Mouse (Mus musculus): ENCODE data around the gene Olfr212. TPM values are rescaled to one million over a fixed set of nuclear protein-coding genes. Genes with fewer than 3 reads are reported as not detected.
"Not testable (repeated sequence)": the region's sequence is repeated elsewhere in the genome, so short reads cannot be mapped to it uniquely, and the experiment has no call there.

The Olfr212 gene
- total and polyA plus RNA-seq, 2 experiments, result not detected

- WGBS, result 83% methylated on average over 1 of the region's 1 CpGs
- Histone ChIP-seq H3K27ac (replicated peaks; ENCODE audit: insufficient read depth, low read depth, low read length) (no peak within 1 kb of the TSS), H3K27me3 (ENCODE audit: control insufficient read depth, insufficient read depth, low read length) (no peaks in the 10 kb centered on the region), H3K4me1 (ENCODE audit: control insufficient read depth, insufficient read depth, low read length) (no peaks in the 10 kb centered on the region), H3K9ac (ENCODE audit: low read depth, low read length) (no peak within 1 kb of the TSS), H3K4me3 (ENCODE audit: insufficient read depth, low read depth, low read length) (no peak within 1 kb of the TSS), H3K36me3 (ENCODE audit: control insufficient read depth, insufficient read depth, low read length) (no peaks in the 10 kb centered on the region), H3K79me2 (ENCODE audit: control insufficient read depth, insufficient read depth, low read length) (no peaks in the 10 kb centered on the region)
- TF ChIP-seq CTCF (IDR thresholded peaks at IDR 0.05; ENCODE audit: low read depth, low read length), result no peak
- no peak for TF ChIP-seq POLR2A (IDR thresholded peaks at IDR 0.05; ENCODE audit: extremely low read depth, insufficient read depth, low read length)
- no peak for DNase-seq (ENCODE audit: extremely low read depth, low read depth, low spot score)
These were observed 31.8 kb downstream of the Olfr212 start, which contains the start of gene Olfr213 for GRCm38 (mm10) chr6:116538156-116538555. Gene Olfr213, plus strand, starts transcription at chr6:116538456.

GRCm38 (mm10) chr6:116542500-116542899 lies 36.2 kb downstream of the Olfr212 start:
- Histone ChIP-seq H3K4me1 (ENCODE audit: control insufficient read depth, insufficient read depth, low read length) (no peaks in the 10 kb centered on the region), H3K27ac (replicated peaks; ENCODE audit: insufficient read depth, low read depth, low read length) (no peak overlapping the region), H3K9ac (ENCODE audit: low read depth, low read length) (no peak overlapping the region), H3K4me3 (ENCODE audit: insufficient read depth, low read depth, low read length) (no peak overlapping the region), H3K36me3 (ENCODE audit: control insufficient read depth, insufficient read depth, low read length) (no peaks in the 10 kb centered on the region), H3K79me2 (ENCODE audit: control insufficient read depth, insufficient read depth, low read length) (no peaks in the 10 kb centered on the region), H3K27me3 (ENCODE audit: control insufficient read depth, insufficient read depth, low read length) (no peaks in the 10 kb centered on the region)
- 70% methylated on average over 2 of the region's 2 CpGs for WGBS
- no peak for DNase-seq (ENCODE audit: extremely low read depth, low read depth, low spot score)
- TF ChIP-seq CTCF (IDR thresholded peaks at IDR 0.05; ENCODE audit: low read depth, low read length) (no peak), POLR2A (IDR thresholded peaks at IDR 0.05; ENCODE audit: extremely low read depth, insufficient read depth, low read length) (no peak)

GRCm38 (mm10) chr6:116550841-116551240 lies 44.5 kb downstream of the Olfr212 start, which contains the start of gene Gm5580:
Gene Gm5580, plus strand, starts transcription at chr6:116551141.
- not testable (repeated sequence) for H3K9ac ChIP-seq (ENCODE audit: low read depth, low read length); H3K27ac ChIP-seq (replicated peaks; ENCODE audit: insufficient read depth, low read depth, low read length); H3K4me1 ChIP-seq (ENCODE audit: control insufficient read depth, insufficient read depth, low read length); H3K4me3 ChIP-seq (ENCODE audit: insufficient read depth, low read depth, low read length); H3K36me3 ChIP-seq (ENCODE audit: control insufficient read depth, insufficient read depth, low read length); H3K79me2 ChIP-seq (ENCODE audit: control insufficient read depth, insufficient read depth, low read length); H3K27me3 ChIP-seq (ENCODE audit: control insufficient read depth, insufficient read depth, low read length); DNase-seq (ENCODE audit: extremely low read depth, low read depth, low spot score)
- WGBS, result 95% methylated on average over 11 of the region's 11 CpGs

- Histone ChIP-seq H3K4me1 (ENCODE audit: control insufficient read depth, insufficient read depth, low read length) (no peaks in the 10 kb centered on the region), H3K27ac (replicated peaks; ENCODE audit: insufficient read depth, low read depth, low read length) (no peak within 1 kb of the TSS), H3K9ac (ENCODE audit: low read depth, low read length) (no peak within 1 kb of the TSS), H3K36me3 (ENCODE audit: control insufficient read depth, insufficient read depth, low read length) (no peaks in the 10 kb centered on the region), H3K27me3 (ENCODE audit: control insufficient read depth, insufficient read depth, low read length) (peaks cover 2% of the 10 kb centered on the region; the same call in 1 of the 2 replicates), H3K4me3 (ENCODE audit: insufficient read depth, low read depth, low read length) (no peak within 1 kb of the TSS), H3K79me2 (ENCODE audit: control insufficient read depth, insufficient read depth, low read length) (no peaks in the 10 kb centered on the region)
- no peak for TF ChIP-seq POLR2A (IDR thresholded peaks at IDR 0.05; ENCODE audit: extremely low read depth, insufficient read depth, low read length)
- 84% methylated on average over 1 of the region's 1 CpGs for WGBS
- no peak for DNase-seq (ENCODE audit: extremely low read depth, low read depth, low spot score)
These were observed 47.6 kb downstream of the Olfr212 start, which contains the start of gene Olfr214 for GRCm38 (mm10) chr6:116553935-116554334. Gene Olfr214, plus strand, starts transcription at chr6:116554235.

- H3K36me3 ChIP-seq (ENCODE audit: control insufficient read depth, insufficient read depth, low read length), result no peaks in the 10 kb centered on the region
- H3K27me3 ChIP-seq (ENCODE audit: control insufficient read depth, insufficient read depth, low read length), result peaks cover 2% of the 10 kb centered on the region; the same call in 1 of the 2 replicates
- no peak overlapping the region for H3K27ac ChIP-seq (replicated peaks; ENCODE audit: insufficient read depth, low read depth, low read length)
- H3K4me3 ChIP-seq (ENCODE audit: insufficient read depth, low read depth, low read length), result no peak overlapping the region
- no peaks in the 10 kb centered on the region for H3K4me1 ChIP-seq (ENCODE audit: control insufficient read depth, insufficient read depth, low read length)
- TF ChIP-seq CTCF (IDR thresholded peaks at IDR 0.05; ENCODE audit: low read depth, low read length) (no peak), POLR2A (IDR thresholded peaks at IDR 0.05; ENCODE audit: extremely low read depth, insufficient read depth, low read length) (no peak)
- no peak for DNase-seq (ENCODE audit: extremely low read depth, low read depth, low spot score)
- no peak overlapping the region for H3K9ac ChIP-seq (ENCODE audit: low read depth, low read length)
- no peaks in the 10 kb centered on the region for H3K79me2 ChIP-seq (ENCODE audit: control insufficient read depth, insufficient read depth, low read length)
- 61% methylated on average over 3 of the region's 3 CpGs for WGBS
These were observed 48.6 kb downstream of the Olfr212 start for GRCm38 (mm10) chr6:116554952-116555351.

Other genes with a start within 250 kb of the Olfr212 start
- gene Zfand4, start 242.3 kb upstream of the Olfr212 start, total RNA-seq (2014; rRNA removed), result 25.6 and 28.0 TPM in 2 replicates
- gene Zfand4, start 242.3 kb upstream of the Olfr212 start, polyA plus RNA-seq (2012; rRNA removed), result 3.1 and 4.0 TPM in 2 replicates
- 97.5 and 100 TPM in 2 replicates for gene March8, start 168.5 kb upstream of the Olfr212 start, total RNA-seq (2014; rRNA removed)
- gene March8, start 168.5 kb upstream of the Olfr212 start, polyA plus RNA-seq (2012; rRNA removed), result 58.4 and 62.5 TPM in 2 replicates
- gene Alox5, start 45.3 kb upstream of the Olfr212 start, total RNA-seq (2014; rRNA removed), result under 0.01 and 0.09 TPM in 2 replicates
- gene Alox5, start 45.3 kb upstream of the Olfr212 start, polyA plus RNA-seq (2012; rRNA removed), result 0.07 TPM in 1 of 2 replicates, not detected in the other
- not detected in 2 replicates for gene Olfr211, start 17.4 kb upstream of the Olfr212 start, total RNA-seq (2014; rRNA removed)
- not detected in 2 replicates for gene Olfr211, start 17.4 kb upstream of the Olfr212 start, polyA plus RNA-seq (2012; rRNA removed)
- gene Olfr213, start 31.9 kb downstream of the Olfr212 start, total RNA-seq (2014; rRNA removed), result not detected in 2 replicates
- gene Olfr213, start 31.9 kb downstream of the Olfr212 start, polyA plus RNA-seq (2012; rRNA removed), result not detected in 2 replicates
- not detected in 2 replicates for gene Gm5580, start 44.6 kb downstream of the Olfr212 start, total RNA-seq (2014; rRNA removed)
- gene Gm5580, start 44.6 kb downstream of the Olfr212 start, polyA plus RNA-seq (2012; rRNA removed), result not detected in 2 replicates
- gene Olfr214, start 47.7 kb downstream of the Olfr212 start, total RNA-seq (2014; rRNA removed), result not detected in 2 replicates
- not detected in 2 replicates for gene Olfr214, start 47.7 kb downstream of the Olfr212 start, polyA plus RNA-seq (2012; rRNA removed)
- not detected in 2 replicates for gene Olfr215, start 77.7 kb downstream of the Olfr212 start, total RNA-seq (2014; rRNA removed)
- not detected in 2 replicates for gene Olfr215, start 77.7 kb downstream of the Olfr212 start, polyA plus RNA-seq (2012; rRNA removed)
- 5.6 and 7.0 TPM in 2 replicates for gene Zfp422, start 122.5 kb downstream of the Olfr212 start, total RNA-seq (2014; rRNA removed)
- 6.6 and 7.0 TPM in 2 replicates for gene Zfp422, start 122.5 kb downstream of the Olfr212 start, polyA plus RNA-seq (2012; rRNA removed)
- 125 and 199 TPM in 2 replicates for gene Depp1, start 144.1 kb downstream of the Olfr212 start, total RNA-seq (2014; rRNA removed)
- gene Depp1, start 144.1 kb downstream of the Olfr212 start, polyA plus RNA-seq (2012; rRNA removed), result 210 and 244 TPM in 2 replicates
- 3.1 and 3.6 TPM in 2 replicates for gene Rassf4, start 167.4 kb downstream of the Olfr212 start, total RNA-seq (2014; rRNA removed)
- 1.3 and 2.2 TPM in 2 replicates for gene Rassf4, start 167.4 kb downstream of the Olfr212 start, polyA plus RNA-seq (2012; rRNA removed)
- gene Tmem72, start 210.4 kb downstream of the Olfr212 start, total RNA-seq (2014; rRNA removed), result 0.09 and 0.13 TPM in 2 replicates
- under 0.01 TPM in 1 of 2 replicates, not detected in the other for gene Tmem72, start 210.4 kb downstream of the Olfr212 start, polyA plus RNA-seq (2012; rRNA removed)

All from liver, adult 2 months (tissue).